Mouse (Mus musculus): Measurements from ENCODE around the gene Ifna5.
"Not testable (repeated sequence)": the region's sequence is repeated elsewhere in the genome, so short reads cannot be mapped to it uniquely, and the experiment has no call there.

Ifna5 gene

DNA sequence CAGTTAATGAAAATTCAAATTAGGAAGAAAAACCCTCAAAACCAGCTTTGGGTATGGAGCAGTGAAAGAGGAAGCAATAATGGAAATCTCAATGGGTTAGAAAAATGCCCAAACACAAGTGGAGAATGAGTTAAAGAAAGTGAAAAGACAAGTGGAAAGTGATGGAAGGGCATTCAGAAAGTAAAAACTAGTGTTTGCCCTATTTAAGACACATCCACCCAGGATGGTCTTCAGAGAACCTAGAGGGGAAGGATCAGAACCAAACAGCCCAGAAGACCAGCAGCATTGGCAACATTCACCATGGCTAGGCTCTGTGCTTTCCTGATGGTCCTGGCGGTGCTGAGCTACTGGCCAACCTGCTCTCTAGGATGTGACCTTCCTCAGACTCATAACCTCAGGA is at the start of gene Ifna5:
TSS of gene Ifna5 (plus strand) at position 301 of the 400 bp plus-strand sequence.
- not testable (repeated sequence) for DNase-seq (ENCODE audit: low spot score in 2 of 2)

DNA sequence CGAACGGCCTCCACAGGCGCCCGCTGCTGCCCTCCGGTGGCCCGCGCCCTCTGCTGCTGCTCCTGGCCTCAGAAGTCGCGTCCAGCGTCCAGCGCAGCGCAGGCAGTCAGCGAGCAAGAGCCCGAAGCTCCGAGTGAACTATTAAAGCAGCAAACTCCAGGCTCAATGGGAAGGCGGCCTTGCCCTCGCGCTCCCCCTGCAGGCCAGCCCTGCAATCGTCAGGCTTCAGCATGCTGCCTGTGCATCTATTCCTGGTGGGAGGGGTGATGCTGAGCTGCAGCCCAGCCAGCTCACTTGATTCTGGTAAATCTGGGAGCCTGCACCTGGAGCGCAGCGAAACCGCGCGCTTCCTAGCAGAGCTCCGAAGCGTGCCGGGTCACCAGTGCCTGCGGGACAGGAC is 46.9 kb upstream of the Ifna5 start, which contains the start of gene Gm13277:
TSS of gene Gm13277 (plus strand) at position 231 of the 400 bp plus-strand sequence.
- DNase-seq (ENCODE audit: low spot score in 2 of 2): peak; percentile 41 to 76

DNA sequence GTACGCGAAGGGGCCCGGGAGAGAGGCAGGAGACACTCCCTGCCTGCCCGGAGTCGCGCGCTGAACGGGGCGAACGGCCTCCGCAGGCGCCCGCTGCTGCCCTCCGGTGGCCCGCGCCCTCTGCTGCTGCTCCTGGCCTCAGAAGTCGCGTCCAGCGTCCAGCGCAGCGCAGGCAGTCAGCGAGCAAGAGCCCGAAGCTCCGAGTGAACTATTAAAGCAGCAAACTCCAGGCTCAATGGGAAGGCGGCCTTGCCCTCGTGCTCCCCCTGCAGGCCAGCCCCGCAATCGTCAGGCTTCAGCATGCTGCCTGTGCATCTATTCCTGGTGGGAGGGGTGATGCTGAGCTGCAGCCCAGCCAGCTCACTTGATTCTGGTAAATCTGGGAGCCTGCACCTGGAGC is 44.1 kb upstream of the Ifna5 start, which contains the start of gene Gm13278:
TSS of gene Gm13278 (plus strand) at position 301 of the 400 bp plus-strand sequence.
- DNase-seq (ENCODE audit: low spot score in 2 of 2): not testable (repeated sequence)

DNA sequence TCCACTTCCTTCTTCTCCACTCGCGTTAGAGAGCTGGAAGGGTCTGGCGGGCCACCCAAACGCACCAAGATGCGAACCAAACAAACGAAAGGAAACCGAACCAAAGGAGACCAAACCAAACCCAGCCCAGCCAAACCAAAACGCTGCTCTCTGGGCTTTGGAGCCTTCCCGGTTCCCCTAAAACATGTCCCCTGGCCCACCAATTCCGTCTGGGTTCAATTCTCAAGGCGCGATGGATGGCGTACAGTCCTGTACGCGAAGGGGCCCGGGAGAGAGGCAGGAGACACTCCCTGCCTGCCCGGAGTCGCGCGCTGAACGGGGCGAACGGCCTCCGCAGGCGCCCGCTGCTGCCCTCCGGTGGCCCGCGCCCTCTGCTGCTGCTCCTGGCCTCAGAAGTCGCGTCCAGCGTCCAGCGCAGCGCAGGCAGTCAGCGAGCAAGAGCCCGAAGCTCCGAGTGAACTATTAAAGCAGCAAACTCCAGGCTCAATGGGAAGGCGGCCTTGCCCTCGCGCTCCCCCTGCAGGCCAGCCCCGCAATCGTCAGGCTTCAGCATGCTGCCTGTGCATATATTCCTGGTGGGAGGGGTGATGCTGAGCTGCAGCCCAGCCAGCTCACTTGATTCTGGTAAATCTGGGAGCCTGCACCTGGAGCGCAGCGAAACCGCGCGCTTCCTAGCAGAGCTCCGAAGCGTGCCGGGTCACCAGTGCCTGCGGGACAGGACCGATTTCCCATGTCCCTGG is 41.2 kb upstream of the Ifna5 start, which contains the start of gene Gm13275:
TSS of gene Gm13275 (plus strand) at position 552 of the 740 bp plus-strand sequence.
- peak; percentile 68 to 78 for DNase-seq (ENCODE audit: low spot score in 2 of 2)

DNA sequence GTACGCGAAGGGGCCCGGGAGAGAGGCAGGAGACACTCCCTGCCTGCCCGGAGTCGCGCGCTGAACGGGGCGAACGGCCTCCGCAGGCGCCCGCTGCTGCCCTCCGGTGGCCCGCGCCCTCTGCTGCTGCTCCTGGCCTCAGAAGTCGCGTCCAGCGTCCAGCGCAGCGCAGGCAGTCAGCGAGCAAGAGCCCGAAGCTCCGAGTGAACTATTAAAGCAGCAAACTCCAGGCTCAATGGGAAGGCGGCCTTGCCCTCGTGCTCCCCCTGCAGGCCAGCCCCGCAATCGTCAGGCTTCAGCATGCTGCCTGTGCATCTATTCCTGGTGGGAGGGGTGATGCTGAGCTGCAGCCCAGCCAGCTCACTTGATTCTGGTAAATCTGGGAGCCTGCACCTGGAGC is 38.2 kb upstream of the Ifna5 start, which contains the start of gene Gm13279:
TSS of gene Gm13279 (plus strand) at position 301 of the 400 bp plus-strand sequence.
- not testable (repeated sequence) for DNase-seq (ENCODE audit: low spot score in 2 of 2)

DNA sequence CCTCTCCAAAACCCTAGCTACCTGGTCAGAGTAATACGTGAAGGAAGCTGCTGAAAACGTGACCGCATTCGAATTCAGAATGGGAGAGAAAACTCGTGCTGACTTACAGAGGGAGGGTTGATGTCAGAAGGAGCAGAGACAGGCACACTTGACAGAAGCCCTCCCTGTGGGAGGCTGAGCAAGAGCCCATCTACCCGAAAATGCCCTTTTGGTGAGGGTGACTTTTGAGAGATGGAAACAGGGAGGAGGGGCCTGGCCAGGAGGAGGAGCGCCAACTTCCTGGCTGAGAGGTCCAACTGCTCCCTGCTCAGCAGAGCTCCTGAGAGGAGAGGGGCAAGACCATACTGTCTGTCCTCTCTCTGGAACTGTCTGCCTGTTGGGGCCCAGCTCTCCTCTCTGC is 36.0 kb upstream of the Ifna5 start, which contains the start of gene Gm13285:
TSS of gene Gm13285 (plus strand) at position 301 of the 400 bp plus-strand sequence.
- DNase-seq (ENCODE audit: low spot score in 2 of 2): not testable (repeated sequence)

DNA sequence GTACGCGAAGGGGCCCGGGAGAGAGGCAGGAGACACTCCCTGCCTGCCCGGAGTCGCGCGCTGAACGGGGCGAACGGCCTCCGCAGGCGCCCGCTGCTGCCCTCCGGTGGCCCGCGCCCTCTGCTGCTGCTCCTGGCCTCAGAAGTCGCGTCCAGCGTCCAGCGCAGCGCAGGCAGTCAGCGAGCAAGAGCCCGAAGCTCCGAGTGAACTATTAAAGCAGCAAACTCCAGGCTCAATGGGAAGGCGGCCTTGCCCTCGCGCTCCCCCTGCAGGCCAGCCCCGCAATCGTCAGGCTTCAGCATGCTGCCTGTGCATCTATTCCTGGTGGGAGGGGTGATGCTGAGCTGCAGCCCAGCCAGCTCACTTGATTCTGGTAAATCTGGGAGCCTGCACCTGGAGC is 32.4 kb upstream of the Ifna5 start, which contains the start of gene Gm13287:
TSS of gene Gm13287 (plus strand) at position 301 of the 400 bp plus-strand sequence.
- not testable (repeated sequence) for DNase-seq (ENCODE audit: low spot score in 2 of 2)

DNA sequence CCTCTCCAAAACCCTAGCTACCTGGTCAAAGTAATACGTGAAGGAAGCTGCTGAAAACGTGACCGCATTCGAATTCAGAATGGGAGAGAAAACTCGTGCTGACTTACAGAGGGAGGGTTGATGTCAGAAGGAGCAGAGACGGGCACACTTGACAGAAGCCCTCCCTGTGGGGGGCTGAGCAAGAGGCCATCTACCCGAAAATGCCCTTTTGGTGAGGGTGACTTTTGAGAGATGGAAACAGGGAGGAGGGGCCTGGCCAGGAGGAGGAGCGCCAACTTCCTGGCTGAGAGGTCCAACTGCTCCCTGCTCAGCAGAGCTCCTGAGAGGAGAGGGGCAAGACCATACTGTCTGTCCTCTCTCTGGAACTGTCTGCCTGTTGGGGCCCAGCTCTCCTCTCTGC is 30.1 kb upstream of the Ifna5 start, which contains the start of gene Gm13288:
TSS of gene Gm13288 (plus strand) at position 301 of the 400 bp plus-strand sequence.
- not testable (repeated sequence) for DNase-seq (ENCODE audit: low spot score in 2 of 2)

DNA sequence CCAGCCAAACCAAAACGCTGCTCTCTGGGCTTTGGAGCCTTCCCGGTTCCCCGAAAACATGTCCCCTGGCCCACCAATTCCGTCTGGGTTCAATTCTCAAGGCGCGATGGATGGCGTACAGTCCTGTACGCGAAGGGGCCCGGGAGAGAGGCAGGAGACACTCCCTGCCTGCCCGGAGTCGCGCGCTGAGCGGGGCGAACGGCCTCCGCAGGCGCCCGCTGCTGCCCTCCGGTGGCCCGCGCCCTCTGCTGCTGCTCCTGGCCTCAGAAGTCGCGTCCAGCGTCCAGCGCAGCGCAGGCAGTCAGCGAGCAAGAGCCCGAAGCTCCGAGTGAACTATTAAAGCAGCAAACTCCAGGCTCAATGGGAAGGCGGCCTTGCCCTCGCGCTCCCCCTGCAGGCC is 29.6 kb upstream of the Ifna5 start:
- peak; percentile 1 to 2 for DNase-seq (ENCODE audit: low spot score in 2 of 2)

DNA sequence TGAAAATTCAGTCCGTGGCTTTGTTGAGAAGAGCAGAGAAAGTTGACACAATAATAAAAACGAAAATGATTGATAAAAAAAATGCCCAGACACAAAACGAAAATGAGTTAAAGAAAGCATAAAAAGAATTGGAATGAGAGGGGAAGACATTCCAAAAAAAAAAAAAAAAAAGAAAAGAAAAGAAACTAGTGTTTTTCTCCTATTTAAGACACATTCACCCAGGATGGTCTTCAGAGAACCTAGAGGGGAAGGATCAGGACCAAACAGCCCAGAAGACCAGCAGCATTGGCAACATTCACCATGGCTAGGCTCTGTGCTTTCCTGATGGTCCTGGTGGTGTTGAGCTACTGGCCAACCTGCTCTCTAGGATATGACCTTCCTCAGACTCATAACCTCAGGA is 19.4 kb upstream of the Ifna5 start, which contains the start of gene Ifna7:
TSS of gene Ifna7 (plus strand) at position 301 of the 400 bp plus-strand sequence.
- DNase-seq (ENCODE audit: low spot score in 2 of 2): no peak

DNA sequence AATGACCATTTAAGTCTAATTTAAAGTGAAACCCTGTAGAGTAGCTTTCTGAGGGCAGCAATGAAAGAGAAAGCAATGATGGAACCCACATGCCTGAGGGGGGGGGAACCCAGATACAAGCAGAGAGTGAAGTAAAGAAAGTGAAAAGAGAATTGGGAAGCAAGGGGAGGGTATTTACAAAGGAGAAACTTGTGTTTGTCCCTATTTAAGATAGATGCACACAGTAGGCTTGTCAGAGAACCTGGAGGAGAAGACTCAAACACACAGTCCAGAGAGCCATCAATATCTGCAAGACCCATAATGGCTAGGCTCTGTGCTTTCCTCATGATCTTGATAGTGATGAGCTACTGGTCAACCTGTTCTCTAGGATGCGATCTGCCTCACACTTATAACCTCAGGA is 15.7 kb upstream of the Ifna5 start, which contains the start of gene Ifna11:
TSS of gene Ifna11 (plus strand) at position 301 of the 400 bp plus-strand sequence.
- no peak for DNase-seq (ENCODE audit: low spot score in 2 of 2)

DNA sequence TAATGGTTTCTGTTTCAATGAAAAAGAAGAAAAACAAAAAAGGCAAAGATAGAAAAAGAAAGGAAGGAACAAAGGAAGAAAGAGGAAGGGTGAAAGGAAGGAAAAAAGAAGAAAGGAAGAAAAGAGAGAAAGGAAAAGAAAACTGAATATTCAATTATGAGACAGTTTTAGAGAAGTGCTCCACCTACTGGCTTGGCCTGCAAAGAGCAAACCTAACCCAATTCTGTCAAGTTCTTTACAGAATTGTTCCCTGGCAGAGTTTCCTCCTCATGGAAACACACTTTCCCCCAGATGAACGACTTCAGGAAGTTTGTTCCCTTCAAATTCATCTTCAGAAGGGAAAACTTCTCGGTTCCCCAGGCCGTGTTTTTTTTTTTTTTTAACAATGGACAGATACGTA is 12.3 kb upstream of the Ifna5 start:
- peak in 1 of 2 experiments; percentile 11 for DNase-seq (ENCODE audit: low spot score in 2 of 2)

DNA sequence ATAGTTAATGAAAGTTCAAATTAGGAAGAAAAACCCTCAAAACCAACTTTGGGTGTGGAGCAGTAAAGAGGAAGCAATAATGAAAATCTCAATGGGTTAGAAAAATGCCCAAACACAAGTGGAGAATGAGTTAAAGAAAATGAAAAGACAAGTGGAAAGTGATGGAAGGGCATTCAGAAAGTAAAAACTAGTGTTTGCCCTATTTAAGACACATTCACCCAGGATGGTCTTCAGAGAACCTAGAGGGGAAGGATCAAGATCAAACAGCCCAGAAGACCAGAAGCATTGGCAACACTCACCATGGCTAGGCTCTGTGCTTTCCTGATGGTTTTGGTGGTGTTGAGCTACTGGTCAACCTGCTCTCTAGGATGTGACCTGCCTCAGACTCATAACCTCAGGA is 8.2 kb upstream of the Ifna5 start, which contains the start of gene Ifna6:
TSS of gene Ifna6 (plus strand) at position 301 of the 400 bp plus-strand sequence.
- DNase-seq (ENCODE audit: low spot score in 2 of 2): not testable (repeated sequence)

DNA sequence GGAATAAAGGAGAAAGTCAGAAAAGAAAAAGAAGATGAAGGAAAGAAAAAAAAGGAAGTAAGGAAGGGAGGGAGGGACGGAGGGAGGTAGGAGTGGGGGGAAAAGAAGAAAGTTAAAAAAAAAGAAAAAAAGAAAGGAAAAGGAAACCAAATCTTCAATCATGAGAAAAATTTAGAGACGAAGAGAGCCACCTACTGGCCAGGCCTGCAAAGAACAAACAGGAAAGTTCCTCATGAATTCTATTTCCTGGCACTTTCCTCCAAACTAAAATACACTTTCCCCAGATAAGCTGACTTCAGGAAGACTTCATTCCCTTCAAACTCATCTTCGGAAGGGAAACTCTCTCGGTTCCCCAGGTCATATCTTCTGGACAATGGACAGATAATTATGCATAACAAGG is 4.8 kb upstream of the Ifna5 start:
- DNase-seq (ENCODE audit: low spot score in 2 of 2): peak; percentile 31 to 38

DNA sequence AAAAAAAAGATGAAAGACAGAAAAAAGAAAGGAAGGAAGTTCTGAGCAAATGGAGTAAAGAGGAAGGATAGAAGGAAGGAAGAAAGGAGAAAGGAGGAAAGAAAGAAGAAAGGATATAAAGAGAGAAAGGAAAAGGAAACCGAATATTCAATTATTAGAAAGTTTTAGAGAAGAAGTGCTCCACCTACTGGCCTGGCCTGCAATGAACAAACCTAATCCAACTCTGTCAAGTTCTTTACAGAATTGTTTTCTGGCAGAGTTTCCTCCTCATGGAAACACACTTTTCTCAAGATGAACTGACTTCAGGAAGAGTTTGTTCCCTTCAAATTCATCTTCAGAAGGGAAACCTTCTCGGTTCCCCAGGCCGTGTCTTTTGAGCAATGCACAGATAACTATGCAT is 3.5 kb downstream of the Ifna5 start:
- DNase-seq (ENCODE audit: low spot score in 2 of 2): peak in 1 of 2 experiments; percentile 7

DNA sequence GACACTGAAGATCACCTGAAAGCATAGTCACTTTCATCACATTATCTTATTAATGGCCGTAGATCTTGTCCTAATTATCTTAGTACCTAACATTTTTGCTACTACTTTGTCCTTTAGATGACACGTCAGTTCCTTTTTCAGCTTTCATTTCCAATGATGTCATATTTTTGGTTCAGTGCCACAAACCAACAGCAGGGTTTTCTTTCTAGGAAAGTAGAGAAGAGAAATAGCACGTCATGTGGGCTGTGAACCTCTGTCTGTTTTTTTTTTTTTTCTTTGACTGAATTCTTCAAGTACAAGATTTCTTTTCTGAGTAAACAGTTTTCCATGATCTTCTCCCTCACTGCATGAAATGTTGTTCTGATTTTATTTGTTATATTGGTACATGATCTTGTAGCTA is 4.7 kb downstream of the Ifna5 start:
- no peak for DNase-seq (ENCODE audit: low spot score in 2 of 2)

DNA sequence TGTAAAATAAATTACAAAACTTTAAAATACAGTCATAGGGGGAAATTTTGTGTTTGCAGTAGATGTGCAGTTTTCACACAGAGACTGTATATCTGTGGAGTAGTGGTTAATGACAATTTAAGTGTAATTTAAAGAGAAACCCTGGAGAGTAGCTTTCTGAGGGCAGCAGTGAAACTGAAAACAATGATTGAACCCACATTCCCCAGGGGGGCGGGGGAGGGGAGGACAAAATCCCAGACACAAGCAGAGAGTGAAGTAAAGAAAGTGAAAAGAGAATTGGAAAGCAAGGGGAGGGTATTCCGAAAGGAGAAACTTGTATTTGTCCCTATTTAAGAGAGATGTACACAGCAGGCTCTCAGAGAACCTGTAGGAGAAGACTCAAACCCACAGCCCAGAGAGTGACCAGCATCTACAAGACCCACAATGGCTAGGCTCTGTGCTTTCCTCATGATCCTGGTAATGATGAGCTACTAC is 6.2 kb downstream of the Ifna5 start, which contains the start of gene Ifna4:
TSS of gene Ifna4 (plus strand) at position 424 of the 474 bp plus-strand sequence.
- DNase-seq (ENCODE audit: low spot score in 2 of 2): no peak

DNA sequence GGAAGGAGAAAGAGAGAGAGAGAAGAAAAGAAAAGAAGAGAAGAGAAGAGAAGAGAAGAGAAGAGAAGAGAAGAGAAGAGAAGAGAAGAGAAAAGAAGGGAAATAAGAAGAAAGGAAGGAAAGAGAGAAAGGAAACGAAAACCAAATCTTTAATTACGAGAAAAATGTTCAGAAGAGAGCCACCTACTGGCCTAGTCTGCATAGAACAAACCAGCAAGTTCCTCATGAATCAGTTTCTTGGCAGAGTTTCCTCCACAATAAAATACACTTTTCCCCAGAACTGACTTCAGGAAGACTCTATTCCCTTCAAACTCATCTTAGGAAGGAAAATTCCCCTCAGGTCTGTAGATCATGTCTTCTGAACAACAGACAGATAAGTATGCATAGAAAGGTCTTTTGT is 10.0 kb downstream of the Ifna5 start:
- DNase-seq (ENCODE audit: low spot score in 2 of 2): no peak

DNA sequence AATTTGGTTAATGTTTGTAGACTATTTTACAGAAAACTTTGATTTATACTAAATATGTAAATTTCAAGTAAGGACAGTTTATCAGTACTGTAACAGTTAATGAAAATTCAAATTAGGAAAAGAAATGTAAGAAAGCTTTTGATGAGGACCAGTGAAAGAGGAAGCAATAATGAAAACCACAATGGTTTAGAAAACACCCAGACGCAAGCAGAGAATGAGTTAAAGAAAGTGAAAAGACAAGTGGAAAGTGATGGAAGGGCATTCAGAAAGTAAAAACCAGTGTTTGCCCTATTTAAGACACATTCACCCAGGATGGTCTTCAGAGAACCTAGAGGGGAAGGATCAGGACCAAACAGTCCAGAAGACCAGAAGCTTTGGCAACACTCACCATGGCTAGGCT is 14.4 kb downstream of the Ifna5 start, which contains the start of gene Ifna1:
TSS of gene Ifna1 (plus strand) at position 390 of the 400 bp plus-strand sequence.
- no peak for DNase-seq (ENCODE audit: low spot score in 2 of 2)

DNA sequence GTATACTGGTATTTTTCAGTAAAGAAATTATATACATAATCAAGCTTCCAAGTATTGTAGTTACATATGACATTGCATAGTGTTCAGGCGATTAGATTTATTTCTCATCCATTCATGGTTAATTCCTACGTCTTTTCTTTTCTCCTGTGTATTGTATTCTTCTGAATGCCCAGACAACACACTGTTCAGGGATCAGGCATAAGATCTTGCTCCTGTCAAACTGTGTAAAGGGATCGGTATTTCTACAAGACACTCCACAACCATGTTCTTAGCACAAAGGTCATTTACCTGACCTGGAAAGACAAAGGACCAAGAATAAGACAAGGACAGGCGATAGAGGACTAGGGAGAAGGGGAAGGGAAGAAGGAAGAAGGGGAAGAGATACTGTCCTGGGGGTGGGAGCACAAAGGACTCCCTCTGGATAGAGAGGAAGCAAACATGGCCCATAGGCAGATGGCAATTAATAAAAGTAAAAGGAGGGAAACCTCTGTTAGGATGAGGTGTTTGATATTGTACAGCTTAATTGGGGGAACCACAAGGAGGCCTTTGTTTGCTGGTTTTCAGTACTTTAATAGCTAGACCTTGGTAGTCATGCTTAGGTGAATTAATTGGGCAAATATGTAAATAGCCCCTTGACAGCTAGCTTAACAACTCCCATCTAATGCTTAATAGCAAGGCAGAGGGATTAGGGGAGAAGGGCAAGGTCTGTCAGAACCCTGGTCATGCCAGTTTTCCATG is 15.9 kb downstream of the Ifna5 start:
- DNase-seq (ENCODE audit: low spot score in 2 of 2): no peak

DNA sequence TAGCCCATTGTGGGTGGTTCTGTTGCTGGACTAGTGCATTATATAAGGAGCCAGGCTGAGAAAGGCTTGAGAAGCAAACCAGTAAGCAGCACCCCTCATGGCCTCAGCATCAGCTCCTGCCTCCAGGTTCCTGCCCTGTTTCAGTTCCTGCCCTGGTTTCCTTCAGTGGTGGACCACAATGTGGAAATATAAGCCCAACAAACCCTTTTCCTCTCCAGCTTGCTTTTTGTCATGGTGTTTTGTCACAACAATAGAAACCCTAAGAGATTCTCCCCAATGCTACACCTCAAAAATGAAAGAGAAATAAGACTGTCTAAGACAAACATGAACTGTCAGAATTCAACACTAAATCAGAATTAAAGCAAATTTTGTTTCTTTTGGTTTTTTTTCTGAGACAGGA is 23.9 kb downstream of the Ifna5 start:
- no peak for DNase-seq (ENCODE audit: low spot score in 2 of 2)

DNA sequence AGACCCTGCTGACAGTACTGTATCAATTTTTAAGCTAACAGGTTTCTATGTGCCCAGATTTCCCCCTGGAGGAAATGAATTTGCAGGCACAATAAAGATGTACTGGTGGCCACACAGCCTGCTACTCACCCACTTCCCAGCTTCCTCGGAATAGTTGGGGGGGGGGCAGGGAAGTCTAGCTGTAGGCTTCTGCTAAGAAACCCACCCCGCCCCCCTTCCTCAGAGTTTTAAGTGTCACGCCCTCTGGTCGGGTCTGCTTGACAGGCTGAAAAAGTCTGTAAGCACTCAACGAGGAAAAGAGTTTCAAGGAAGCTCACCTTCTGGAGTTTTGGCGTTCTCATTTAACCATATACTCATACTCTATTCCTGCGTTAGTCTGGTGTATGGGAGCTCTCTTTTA is 28.0 kb downstream of the Ifna5 start:
- DNase-seq (ENCODE audit: low spot score in 2 of 2): no peak
